Mouse (Mus musculus): ENCODE results near the gene Cmas. TPM values are rescaled to one million over a fixed set of nuclear protein-coding genes. Genes with fewer than 3 reads are reported as not detected.
A peak's percentile ranks its signal among the peaks of the same experiment; 100 is the strongest.

Gene Cmas
- total RNA-seq (2021): 31.5 and 33.9 TPM in 2 replicates
- long read RNA-seq, transcript Cmas-201 (8 exons, 1,760 nt): major isoform, 114 of 123 reads
- long read RNA-seq, partial matches to known transcripts: 6 of 123 reads
- long read RNA-seq, other reads (novel, unspliced or antisense): 3 of 123 reads

DNA sequence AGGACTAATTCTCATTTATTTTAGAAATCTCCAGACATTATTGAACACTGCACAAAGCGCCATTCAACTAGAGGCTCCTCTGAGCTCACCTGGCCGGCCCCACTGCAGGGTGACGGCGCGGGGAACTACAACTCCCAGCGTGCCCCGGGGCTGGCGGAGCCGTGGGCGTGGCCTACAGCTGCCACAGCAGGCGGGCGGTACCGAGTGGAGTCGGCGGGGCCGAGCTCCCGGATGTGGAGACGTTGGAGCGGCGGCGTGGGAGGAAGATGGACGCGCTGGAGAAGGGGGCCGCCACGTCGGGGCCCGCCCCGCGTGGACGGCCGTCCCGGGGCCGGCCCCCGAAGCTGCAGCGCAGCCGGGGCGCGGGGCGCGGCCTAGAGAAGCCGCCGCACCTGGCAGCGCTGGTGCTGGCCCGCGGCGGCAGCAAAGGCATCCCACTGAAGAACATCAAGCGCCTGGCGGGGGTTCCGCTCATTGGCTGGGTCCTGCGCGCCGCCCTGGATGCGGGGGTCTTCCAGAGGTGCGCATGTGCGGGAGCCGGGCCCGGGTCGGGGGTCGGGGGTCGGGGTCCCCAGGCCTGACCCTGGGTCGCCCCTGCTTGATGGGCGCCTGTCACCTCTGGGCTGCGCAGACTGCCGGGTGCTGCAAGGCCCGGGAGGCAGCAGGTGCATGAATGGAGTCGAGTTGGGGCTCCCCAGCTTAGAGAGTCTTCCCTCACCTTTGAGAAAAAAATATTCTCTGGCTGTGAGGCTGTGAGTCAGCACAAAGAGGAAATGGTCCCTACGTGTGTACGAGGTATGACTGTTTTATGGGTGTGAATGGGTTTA is at the start of gene Cmas:
Gene Cmas, plus strand, starts transcription at position 180 of the 827 bp plus-strand sequence.
- peak; percentile 88 for DNase-seq

DNA sequence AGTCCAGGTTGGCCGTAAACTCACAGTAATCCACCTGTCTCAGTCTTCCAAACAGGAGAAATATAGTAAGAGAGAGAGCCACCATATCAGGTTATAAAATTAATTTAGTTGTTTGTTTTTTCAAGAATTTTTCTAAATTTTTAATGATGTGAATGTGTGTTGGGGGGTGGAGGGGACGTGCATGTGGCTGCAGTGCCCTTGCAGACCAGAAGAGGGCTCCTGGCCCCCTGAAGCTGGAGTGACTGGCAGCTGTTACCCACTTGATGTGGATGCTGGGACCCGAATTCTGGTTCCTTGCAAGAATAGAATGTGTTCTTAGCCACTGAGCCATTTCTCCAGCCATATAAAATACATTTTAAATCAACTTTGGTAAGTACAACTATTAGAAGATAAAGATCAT is 49.8 kb upstream of the Cmas start:
- DNase-seq: no peak

DNA sequence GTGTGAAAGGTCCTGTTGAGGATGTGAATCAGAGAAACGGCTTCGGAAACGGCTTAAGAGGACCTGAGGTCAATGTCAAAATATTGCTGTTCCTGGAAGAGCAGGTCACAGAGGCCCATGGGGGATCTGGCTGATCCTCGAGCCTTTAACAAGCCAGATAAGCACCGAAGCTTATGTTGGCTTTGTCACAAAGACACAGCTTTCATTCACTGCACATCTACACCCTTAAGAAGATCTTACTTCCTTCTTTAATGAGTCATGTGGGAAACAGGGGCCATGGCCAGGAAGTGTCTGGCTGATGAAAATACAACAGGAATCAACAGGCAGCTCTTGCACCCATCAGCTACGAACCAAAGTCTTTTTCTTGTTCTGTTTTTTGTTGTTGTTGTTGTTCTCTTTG is 48.1 kb upstream of the Cmas start:
- no peak for DNase-seq

DNA sequence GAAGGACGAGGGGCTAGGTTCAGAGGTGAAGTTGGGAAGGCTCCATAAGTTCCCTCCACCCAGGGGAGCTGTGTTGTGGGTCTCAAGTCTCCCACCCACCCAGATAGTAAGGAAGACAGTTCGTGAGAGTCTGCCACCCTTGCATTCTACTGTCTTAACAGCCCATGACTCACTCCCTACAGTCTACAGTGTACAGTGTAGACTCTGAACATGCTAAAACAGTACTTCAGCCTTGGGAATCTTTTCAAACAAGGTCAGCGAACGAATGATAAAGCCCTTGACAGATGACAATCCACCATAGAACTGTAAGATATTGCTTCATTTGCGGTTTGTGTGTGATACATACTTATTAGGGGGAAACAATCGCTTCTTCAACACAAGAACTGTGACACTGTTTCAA is 45.8 kb upstream of the Cmas start:
- DNase-seq: no peak

DNA sequence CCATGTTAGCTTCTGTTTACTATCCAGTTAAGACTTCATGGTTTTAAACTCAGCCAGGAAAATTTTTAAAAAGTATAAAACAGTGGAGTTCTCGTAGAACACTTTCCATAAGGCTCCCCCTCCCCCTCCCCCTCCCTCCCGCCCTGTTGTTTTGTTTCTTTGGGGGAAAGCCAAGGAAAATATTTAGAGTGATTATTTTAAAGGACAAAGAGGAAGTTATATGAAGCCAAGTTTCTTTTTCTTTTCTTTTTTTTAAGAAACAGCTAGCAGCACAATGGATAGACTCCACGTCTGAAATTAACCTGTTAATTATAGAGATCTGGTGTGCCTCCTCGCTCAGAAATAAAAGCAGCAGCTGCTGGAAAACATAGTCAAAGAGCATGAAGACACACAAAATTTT is 45.4 kb upstream of the Cmas start:
- no peak for DNase-seq

DNA sequence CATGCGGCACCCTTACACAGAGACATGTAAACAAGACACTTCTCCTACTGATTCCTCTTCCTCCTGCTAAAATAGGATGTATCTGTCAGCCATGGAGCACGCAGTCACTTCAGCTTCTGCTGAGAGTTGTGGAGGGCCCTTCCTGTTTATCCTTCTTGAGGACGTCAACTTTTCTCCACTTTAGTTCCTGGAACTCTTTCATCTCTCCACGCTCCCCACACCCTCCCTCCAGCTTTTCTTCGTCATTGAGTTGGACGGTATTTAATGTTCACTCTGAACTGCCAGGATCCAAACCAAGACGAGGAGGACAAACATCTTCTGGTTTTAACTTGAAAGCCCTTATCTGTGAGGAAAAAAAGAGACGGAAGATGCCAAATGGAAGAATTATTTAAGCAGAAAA is 41.5 kb upstream of the Cmas start:
- no peak for DNase-seq

DNA sequence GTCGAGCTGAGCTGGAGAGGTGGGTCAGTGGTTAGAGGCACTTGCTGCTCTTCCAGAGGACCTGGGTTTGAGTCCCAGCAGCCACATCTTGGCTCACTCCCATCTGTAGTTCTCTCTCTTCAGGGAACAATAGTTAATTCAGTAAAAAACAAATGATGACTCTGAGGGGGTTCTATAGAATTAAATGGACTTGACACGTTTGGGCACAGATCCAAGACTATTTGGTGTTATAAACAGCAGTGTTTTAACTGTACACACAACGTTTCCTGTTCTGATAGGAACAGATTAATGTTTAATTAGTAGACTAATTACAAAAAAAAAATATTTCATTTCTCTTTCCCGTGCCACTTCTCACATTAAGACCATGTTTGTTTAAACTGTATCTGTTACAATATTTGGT is 39.3 kb upstream of the Cmas start:
- DNase-seq: no peak

DNA sequence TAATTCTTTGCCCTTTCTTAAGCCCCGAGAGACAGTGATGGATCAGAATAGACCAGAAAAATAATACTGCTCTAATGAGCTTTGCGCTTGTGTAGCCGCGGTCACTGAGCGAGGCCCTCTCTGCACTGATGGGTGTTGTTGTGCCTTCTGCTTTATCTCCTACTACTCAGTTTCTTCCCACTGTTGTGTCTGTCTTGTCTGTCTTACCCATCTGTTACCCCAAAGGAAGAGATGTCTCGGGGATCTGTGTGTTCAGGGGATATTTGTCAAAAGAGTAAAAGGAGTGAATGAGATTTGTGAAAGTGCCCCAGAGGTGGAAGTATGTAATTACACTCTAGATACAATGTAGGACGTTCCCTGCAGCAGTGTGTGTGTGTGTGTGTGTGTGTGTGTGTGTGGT is 38.3 kb upstream of the Cmas start:
- DNase-seq: no peak

DNA sequence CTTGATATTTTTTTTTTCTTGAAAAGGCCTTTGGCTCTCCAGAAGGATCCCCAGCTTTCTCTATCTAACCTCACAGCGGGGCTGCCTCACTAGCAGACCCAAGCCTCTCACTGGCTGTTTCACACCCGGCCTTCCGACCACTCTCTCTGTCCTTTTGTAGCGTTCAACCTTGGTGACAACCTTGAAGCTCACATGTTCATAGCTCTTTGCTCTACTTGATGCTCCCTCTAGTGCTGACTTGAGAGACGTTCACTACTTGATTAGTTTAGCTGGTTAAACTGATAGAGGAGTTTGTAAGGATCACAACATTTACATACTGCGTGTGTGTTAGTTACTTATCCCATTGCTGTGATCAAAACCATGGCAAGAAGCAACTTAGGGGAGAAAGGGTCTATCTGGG is 35.8 kb upstream of the Cmas start:
- no peak for DNase-seq

DNA sequence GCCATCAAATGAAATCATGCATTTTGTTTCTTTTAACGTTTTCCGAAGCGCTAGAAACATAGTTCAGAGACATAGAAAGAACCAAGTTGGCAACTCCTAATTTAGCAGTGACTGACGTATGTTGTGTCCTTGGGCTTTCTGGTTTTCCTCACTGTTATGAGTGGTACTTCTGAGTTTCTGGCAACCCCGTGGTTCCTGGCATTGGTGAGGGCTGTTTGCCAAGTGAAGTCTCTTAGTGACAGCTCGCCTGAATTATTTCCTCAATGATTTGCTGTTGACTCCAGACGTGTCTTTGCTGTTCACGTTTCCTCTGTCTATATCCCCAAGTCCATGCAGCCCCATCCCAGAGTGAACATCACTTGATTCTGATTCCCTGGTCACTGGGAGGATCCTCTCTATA is 34.8 kb upstream of the Cmas start:
- DNase-seq: peak; percentile 36

DNA sequence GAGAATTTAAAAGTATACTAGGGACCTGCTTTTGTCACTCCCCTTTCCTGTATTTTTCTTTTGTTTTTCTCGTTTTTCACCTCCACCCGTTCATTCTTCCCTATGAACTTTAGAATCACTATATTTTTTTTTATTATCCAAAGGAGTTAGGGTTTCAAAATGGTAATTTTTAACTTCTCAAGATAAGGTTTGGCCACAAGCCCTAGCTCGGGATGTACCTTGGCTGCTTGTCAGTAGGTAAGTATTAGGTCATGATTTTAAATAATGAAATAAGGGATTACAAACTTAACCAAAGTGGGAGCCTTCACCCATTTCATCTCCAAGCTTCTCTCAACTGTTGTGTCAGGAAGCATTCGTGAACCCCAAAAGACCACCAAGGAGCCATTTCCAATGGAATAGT is 30.5 kb upstream of the Cmas start:
- no peak for DNase-seq

DNA sequence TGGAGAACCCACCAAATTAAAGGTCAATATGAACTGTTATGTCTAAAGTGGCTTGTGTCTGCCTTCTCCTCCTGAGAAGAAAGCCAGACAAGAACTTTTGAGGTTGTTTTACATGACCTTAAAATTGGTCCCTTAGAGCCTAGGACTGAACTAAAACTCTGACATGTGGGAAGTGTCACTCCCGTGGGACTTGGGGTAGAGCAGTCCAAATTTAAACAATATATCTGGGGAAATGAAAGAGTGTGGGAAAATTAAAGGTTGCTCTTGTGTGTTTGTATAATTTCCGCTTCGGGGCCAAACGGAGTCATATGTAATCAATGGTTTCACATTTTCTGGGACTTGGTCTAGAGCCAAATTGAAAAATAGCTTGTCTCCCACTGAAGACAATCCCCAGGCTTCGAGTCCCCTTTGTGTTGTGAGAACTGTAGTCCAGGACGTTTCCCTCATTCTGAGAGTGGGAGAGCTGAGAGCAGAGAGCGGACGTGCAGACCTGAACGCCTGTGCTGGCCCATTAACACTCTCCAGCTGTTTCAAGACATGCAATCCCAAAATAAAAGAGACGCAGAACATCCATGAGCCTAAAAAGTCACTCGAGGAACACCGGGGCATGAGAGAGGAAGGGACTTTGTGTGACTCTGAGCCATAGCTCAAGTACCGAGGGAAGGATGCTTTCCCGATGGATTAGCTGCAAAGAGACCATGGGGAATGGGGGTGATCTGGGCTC is 23.8 kb upstream of the Cmas start:
- DNase-seq: no peak

DNA sequence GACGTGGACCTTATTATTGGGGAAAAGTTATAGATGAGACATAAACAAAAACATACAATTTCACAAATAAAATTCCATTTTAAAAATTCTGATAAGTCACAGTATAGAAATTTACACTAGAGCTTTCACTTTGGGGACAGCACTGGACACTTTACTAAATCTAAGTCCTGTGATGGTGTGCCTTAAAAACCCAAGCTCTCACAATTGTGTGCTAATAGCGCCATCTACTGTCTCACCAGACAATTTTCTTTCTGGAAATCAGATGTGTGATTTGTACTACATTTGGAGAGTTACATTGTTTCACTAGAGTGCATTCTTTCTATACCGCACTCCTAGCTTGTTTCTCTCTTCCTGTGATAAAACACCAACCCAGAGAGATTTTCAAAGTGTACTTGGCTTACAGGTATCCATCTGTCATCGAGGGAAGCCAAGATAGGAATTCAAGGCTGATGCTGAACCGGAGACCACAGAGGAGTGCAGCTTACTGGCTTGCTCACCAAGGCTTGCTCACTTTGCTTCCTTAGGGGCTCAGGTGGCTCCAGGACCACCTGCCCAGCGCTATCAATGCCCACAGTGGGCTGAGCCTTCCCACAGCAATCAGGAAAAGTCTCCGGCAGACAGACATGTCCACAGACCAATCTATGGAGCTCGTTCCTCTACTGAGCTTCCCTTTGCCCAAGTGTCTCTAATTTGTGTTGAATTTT is 21.0 kb upstream of the Cmas start:
- DNase-seq: no peak

DNA sequence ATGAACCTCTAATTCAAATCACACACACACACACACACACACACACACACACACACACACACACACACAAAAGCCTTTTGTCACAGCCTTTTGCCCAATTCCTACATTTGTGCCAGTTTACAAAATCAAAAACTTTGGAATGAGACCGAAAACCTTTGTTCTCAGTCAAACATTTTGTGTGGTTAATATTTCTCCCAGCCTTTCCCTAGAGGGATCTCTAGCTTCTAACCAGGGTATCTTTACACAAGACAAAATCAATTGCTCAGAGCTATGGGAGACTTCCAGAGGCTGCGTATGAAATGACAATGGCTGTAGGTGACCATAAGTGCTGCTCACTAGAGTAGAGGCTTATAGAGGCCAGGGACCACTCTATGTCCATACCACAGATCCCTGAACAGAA is 18.3 kb upstream of the Cmas start:
- DNase-seq: no peak

DNA sequence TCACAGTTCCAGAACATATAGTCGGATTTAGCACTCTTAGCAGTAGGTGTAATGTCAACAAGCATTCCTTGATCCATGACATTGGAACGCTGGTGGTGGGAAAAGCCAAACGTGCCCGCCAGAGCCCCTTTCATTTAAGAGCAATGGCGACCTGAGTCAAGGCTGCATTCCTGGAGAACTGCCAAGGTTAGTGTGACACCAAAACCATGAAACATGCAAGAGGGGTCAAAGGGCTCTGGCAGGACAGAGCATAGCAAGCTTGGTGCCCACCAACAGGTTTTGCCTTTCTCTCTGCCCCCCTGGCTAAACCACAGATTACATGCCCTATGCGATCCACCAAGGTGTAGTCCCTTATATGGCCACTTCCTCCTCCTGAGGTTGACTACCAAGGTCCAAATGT is 17.8 kb upstream of the Cmas start:
- DNase-seq: no peak

DNA sequence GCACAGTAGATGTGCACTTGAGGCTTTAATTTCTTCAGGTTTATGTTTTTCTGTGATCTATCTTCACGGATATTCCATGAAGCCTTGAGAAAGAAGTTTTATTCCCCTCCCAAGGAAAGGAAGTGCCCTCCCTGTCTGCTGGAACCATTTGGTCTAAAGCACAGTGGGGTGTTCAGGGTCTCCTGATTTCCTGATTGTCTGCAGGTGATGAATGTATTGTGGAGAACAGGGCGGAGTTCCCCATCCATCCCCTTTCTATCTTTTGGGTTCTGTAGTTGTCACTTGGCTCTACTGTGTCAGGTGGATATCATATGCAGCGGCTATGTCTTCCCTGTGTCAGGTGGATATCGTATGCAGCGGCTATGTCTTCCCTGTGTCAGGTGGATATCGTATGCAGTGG is 14.7 kb upstream of the Cmas start:
- DNase-seq: no peak

DNA sequence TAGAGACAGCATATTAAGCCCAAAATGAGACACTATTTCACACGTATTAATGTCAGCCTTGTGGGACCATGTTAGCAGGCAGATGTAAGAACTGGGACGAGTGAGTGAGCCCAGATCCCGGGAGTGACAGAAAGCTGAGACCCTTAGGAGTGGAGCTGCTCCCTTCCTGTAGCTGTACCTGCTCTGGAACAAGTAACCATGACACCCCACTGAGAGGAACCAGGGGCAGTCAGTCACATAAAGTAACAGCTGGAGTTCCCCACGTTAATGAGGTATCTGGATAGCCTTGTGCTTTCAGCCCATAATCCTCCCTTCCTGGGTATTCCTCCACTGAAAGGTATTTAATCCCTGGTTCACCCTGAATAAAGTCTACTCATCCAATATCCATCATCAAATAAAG is 13.3 kb upstream of the Cmas start:
- no peak for DNase-seq

DNA sequence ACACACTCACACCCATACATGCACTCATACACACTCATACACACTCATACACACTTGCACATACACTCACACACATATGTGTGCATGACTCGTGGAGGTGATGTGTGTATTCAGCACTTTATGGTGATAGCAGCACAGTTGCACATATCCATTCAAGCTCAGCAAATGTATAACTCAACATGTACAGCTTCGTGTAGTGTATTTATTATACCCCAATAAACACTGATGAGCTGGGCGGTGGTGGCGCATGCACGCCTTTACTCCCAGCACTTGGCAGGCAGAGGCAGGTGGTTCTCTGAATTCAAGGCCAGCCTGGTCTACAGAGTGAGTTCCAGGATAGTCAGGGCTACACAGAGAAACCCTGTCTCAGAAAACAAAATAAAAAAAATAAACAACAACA is 11.0 kb upstream of the Cmas start:
- DNase-seq: no peak

DNA sequence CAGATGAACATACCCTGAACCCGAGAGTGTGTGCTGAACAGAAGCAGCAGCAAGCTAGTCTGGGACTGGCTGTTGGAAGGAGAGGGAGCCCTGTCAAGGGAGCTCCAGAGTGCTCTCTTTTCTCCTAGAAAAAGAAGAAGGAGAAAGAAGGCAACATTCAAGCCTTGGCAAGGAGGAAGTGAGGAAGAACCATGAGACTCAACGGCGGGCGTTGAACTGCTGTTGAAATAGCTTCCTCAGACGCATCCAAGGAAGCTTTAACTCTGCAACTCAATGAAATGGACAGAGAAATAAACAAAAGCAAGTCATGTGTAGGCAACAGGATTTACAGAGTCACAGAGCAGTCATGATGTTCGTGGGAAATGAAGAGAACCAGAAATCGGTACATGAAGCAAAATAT is 9.7 kb upstream of the Cmas start:
- no peak for DNase-seq

DNA sequence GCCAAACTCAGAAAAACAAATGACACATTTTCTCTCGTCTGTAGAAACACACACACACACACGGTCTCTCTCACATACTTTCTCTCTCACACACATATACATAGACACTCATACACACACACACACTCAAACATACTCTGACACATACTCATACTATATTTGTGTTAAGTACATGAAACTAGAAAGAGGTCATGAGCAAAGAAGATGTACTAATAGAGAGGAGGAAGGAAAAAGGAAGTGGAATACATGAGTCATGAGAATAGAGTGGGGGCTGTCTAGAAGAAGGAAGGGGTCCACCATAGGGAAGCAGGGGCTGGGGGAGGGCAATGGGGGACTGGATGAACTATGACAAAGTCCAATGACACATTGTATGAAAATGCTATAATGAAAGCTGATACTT is 9.3 kb upstream of the Cmas start:
- DNase-seq: no peak

DNA sequence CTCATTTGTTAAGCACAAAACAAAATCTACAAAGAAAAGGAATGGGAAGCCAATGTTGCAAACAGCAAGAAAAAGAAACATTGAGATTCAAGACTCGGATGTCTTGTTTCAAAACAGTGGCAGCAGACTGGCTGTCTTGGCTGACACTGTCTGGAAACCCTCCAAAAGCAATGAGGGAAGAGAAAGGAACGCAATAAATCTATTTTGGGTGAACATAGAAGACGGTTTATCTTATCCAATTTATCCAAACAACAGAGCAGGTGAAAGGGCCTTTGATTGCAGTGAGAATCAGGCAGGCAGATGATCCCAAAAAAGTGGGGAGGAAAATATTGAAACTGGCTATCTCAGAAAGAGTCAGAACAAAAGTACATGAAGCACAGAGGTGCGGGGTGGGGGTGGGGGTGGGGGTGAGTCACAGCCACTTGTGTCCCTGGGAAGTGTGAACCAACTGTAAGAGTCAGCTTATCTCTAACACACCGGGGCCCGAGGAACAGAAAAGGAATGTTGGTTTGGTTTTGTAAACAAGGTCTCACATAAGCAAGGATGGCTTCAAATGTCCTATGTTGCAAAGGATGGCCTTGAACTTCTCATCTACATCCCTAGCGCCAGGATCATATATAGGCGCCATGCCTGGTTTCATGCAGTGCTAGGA is 8.3 kb upstream of the Cmas start:
- DNase-seq: no peak

DNA sequence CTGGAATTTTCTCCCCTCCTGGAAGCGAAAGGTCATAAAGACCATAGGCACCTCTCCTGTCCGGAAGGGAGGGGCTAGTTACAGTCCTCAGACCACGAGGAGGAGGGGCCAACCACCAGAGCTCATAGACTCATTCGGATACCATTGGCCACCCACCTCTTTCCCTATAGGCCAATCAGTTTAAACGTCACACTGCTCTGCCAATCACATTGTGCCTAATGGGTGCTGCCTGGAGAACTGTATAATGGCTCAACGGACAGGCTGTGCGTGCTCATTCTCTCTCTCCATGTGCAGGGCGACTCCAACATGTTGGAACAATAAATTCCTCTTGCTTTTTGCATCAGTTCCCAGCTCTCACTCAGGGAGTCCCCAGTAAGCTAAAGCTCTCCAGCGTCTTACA is 5.1 kb upstream of the Cmas start:
- no peak for DNase-seq
